Mouse (Mus musculus) right cerebral cortex, postnatal 25 days (tissue): ENCODE measurements around the gene Tgfbi.

ENCODE experiments used
- DNase-seq: peaks from one replicate; pipeline ENCODE4 v3.0.0; 2022

Tgfbi gene

DNA sequence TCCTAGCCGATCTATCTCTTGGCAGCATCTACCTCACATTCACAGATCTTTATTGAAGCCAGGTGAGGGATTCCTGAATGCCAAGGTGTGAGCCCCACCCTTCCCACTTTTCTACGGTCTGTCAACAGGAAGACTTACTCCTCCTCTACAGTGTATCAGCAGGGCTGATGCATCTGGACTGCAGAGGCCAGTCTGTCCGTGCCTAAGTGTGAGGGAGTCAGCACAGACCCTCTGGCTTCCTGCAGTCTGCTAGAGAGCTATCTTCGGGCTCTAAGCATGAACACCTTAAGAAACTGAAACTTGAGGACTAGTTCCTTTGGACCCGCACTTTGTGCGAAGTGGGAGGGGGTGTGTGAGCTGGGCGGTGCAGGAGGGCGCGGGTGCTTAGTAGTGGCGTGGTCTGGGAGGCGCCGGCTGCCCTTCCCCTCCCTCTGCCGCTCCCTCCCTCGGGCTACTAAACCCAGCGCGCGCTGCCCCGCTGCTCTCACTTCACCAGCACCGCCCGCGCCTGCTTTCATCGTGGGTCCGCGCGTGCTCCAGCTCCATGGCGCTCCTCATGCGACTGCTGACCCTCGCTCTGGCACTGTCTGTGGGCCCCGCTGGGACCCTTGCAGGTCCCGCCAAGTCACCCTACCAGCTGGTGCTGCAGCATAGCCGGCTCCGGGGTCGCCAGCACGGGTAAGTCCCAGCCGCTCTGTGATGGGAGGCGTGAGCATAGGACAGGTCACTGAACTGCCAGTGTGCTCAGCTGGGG, at the start of gene Tgfbi:
Tgfbi (plus strand) TSS at position 421 of the 754 bp plus-strand sequence.
- no peak for DNase-seq

DNA sequence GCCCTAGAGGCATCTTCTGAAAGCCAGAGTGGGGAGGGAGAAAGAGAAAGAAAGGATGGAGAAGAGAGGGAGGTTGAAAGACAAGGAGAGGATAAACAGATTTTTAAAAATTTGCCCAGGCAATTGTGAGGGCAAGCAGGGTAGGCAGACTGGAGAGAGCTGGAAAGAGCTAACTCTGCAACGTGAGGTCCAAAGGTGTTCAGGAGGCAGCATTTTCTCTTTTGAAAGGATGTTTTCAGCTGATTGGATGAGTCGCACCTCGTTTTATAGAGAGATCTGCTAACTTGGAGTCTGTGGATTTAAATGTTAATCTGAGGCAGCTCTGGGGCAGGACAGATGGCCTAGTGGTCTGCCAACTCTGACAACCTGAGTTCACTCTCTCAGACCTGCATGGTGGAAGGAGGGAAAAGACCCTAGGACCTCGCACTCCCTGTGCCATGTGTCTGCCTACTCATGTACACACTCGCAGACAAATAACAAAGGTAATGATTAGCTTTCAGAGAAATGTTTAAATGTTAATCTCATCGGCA, 49.4 kb upstream of the Tgfbi start:
- no peak for DNase-seq

- DNase-seq, result no peak
These were observed 48.2 kb upstream of the Tgfbi start for GRCm38 (mm10) chr13:56561129-56561528.

DNA sequence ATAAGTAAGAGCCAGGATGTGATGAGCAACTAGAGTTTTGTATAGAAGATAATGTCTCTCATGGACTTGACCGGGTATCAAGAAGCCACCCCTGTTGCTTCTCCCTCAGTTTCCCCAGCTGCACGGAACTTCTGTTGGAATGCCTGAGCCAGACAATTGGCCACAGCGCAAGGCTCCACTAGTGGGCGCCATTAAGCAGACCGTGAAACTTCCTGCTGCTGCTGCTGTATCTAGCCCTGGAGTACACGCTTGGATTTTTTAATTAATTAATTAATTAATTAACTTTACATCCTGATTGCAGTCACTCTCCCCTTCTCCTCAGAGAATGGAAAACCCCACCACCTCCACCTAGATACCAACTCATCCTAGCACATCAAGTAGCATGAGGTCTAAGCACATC, 46.2 kb upstream of the Tgfbi start:
- DNase-seq, result no peak

DNA sequence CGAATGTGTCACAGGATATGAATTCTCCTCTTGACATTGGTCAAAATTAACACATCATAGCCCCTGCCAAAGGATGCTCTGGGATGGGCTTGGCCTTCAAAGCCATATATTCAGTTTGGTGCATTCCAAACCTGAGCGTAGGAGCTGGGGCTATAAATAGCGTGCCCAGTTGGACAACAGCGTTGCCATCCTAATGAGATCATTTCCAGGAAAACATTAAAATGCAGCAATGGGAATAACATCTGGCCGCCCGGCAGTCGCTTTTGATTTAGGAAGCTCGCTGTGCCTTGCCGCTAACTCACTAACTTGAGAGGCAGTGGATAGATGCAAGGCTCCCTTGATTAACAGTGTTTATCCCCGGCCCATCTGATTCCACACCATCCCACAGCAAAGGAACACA, 43.0 kb upstream of the Tgfbi start:
- no peak for DNase-seq

- no peak for DNase-seq
These were observed 37.7 kb upstream of the Tgfbi start for GRCm38 (mm10) chr13:56571645-56572044.

DNA sequence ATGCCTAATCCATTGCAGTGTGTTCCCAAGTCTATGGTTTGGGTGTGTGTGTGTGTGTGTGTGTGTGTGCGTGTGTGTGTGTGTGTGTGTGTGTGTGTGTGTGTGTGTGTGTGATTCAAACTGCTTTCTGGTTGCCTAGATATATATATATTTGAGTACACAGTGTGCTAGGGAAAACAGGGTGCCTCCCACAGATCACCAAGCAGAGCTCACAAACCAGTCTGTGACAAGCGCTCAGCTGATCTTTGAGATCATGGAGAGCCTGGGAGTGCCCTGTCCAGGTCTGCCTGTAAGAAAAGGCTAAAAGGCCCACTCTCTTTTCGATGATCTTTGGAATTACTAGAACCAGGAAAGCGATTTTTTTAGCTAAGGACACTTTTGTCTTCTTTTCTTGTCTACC, 34.2 kb upstream of the Tgfbi start:
- DNase-seq, result no peak

- peak; percentile 45 for DNase-seq
These were observed 33.5 kb upstream of the Tgfbi start for GRCm38 (mm10) chr13:56575701-56576321.

DNA sequence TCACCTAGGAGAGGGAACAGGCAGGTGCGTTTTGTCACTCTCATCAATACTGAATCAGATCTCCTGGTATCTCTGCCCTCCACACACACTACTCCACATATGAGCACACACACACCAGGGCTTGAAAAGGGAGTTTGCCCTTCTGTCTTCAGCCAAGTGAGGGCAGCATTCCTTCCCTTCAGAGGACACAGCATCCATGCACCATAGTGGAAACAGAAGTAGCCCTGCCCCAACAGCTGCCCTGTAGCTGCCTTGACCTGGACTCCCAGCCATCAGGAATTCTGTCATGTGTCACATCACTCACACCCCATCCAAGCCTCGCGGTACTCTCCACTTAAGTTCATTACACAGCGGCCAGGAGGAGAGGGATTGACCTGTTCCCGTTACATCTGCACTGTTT, 31.2 kb upstream of the Tgfbi start:
- no peak for DNase-seq

DNA sequence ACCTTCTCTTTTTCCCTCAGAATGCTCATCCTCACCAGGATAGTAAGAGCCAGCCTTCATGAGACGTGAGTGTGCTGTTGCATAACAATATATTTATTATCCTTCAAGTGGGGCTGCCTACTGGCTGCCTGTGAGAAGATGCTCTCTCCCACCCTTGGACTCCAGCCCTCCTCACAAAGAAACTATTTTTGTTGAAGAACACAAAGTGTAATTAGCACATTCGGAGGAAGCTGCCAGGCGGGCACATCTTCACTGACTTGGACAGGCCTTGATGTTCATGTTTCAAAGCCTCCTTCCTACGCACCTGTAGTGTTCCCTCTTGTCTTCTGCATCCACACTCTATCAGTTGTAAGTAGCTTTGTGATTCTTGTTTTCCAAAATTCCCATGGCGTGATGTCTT, 28.9 kb upstream of the Tgfbi start:
- no peak for DNase-seq

GRCm38 (mm10) chr13:56581512-56581911, 27.8 kb upstream of the Tgfbi start:
- no peak for DNase-seq

GRCm38 (mm10) chr13:56581961-56582434, 27.3 kb upstream of the Tgfbi start:
- DNase-seq, result peak; percentile 27

- DNase-seq, result no peak
These were observed 26.6 kb upstream of the Tgfbi start for GRCm38 (mm10) chr13:56582720-56583119.

DNA sequence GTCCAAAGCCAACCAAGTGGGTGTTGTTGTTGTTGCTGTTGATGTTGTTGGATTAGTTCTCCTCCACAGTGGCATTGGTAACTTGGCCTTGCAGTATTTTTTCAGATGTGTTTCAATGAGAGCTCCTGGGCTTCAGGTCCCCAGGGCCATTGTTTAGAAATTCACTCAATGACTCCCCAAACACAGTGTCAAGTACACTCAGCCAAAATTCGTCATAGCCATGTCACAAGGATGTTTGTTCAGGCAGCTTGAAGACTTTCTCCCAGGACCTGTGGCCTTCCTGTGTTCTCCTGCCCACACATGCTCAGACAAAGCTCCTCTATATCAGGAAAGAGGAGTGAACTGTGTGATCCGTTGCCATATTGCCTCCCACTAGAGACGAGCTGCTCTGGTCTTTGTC, 23.3 kb upstream of the Tgfbi start:
- DNase-seq, result no peak

GRCm38 (mm10) chr13:56588454-56589117, 20.7 kb upstream of the Tgfbi start:
- no peak for DNase-seq

GRCm38 (mm10) chr13:56590202-56590601, 19.1 kb upstream of the Tgfbi start:
- no peak for DNase-seq

GRCm38 (mm10) chr13:56591191-56591590, 18.1 kb upstream of the Tgfbi start:
- no peak for DNase-seq

DNA sequence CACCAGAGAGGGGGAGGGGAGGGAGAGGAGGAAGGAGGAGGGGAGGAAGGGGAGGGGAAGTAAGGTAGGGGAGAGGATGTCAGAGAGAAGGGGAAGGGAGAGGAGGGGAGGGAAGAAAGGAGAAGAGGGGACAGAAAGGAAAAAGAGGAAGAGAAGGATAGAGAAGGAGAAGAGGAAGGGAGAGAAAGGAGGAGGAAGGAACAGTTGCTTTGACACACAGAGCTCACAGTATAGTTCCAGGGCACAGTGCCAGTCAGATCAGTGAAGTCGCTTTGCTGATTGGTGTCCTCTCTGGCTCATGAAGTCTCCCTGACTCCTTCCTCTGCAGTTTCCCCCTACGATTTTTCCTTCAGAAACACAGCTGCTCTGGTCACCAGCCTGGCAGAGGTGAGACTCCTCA, 17.4 kb upstream of the Tgfbi start:
- no peak for DNase-seq

DNA sequence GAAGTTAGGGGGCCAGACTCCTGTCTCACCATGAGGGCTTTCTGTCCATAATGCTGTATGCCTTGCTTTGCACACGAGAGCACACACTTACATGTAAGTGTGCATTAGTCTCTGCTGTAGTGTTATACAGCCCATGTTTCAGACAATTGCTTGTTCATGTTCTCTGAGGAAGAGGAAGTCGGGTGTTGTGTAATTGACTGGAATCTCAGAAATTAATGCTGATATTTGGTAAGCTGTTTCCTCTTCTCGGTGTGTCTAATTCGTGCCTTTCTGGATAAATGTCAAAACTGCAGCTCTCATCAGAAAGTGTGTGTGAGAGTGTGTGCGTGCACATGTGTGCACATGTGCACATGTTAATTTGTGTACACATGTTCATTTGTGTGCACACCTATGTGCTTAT, 16.1 kb upstream of the Tgfbi start:
- no peak for DNase-seq

DNA sequence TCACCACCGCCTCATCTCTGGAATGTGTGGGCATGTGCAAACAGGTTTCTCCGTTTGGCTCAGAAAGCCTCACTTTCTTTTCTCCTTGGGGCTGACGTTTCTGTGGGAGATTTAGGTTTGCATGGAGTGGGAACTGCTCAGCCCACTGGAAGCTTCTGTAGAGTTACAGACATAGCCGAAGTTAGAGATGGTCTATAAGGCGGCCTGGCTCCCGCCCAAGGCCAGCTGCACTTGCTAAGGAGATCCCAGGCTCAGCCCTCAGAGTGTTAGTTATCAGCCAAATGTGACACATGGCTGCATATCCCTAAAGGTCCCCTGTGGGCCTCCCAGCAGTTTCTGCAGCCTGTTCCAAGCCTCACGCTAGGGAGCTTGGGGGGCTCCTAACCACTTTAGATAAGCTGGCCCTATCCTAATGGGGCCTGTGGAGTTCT, 15.3 kb upstream of the Tgfbi start:
- DNase-seq, result no peak

DNA sequence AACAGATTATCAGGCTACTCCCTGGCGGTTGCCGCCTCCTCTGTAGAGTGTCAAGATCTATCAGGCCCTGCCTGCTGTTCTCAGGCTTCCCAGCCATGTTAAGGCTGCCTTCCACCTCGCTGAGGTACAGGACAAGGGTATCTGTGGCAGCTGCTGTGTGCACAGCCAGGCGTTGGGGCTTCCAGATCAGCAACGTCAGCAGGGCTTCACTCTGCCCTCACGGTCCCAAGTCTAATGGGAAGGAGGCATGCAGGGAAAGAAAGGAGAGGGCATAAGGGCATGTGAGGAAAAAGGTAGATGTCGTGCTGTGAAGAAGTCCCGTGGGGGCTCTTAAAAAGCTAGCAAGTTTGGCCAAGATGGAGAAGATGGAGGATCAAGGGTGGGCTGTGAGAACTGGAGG, 14.1 kb upstream of the Tgfbi start:
- DNase-seq, result no peak

DNA sequence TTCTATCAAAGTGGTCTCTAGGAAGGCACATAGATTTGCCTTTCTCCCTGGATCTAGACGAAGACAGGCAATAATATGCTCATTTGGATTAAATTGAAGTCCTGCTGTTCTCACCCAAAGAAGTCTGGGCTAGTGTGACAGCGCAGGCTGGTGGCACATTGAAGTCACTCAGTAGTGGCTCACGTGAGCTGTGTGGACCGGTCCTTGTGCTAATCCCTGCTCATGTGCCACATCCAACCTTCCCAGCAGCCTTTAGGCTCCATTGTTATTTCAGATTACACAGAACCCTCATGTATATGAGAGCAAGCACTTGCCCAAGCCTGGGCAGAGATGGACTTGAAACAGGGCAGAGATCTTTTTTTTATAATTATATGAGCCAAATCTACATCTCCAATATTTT, 12.0 kb upstream of the Tgfbi start:
- no peak for DNase-seq

DNA sequence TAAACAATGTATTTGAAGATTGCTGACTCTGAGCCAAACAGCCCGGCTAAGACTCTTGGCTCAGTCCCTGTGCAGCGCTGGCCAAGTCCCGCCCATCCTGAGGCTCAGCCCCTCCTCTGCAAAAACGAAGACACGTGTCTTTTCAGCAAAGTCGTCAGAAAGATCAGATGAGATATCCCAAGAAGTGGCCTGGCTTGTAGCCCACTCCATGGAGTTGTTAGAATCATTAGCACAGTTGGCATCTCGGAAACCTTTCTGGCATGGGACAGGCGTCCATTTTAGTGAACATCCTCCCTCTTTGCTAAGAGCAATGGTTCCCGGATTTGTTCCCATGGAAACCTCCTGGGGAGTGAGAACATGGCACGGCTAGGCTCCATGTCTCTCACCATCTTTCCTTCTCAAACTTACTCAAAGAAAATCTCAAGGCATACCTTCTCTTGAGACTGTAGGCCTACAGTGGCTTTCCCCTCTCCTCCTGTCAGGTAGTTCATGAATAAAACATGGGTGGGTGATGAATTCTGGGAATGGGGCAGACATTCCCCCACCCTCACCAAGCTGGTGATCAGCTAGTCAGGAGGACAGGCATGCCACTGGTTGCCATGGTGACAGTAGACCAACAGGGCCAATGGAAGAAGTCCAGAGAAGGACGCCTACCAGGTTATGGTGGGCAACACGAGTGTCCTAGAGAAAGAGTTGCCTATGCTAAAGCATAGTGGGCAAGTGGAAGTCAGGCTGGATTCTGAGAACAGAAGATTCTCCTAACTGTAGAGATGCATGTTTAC, 11.3 kb upstream of the Tgfbi start:
- no peak for DNase-seq
